Mouse (Mus musculus): ENCODE measurements around the gene Megf8.

DNA sequence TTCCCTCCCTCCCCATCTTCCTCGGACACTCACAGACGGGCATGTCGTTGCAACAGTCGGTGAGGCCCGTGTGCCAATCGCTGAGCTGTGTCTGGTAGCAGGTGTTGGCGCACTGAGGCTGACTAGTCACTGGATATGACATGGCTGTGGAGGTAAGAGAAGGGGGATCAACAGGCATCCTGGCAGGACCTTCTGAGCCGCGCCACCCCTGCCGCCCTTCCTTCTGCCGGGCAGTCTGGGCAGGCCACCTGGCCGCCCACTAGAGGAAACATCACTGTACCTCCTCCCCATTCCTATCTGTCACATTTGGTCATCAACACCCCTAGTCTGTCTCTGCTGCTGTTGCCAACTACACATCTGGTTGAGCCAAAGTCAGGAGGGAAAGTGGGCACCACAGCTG, 51.4 kb downstream of the Megf8 start:
- TF ChIP-seq CTCF (IDR thresholded peaks at IDR 0.05; ENCODE audit: borderline replicate concordance, extremely low read depth, insufficient read depth, insufficient read length) (no peak), POLR2A (IDR thresholded peaks at IDR 0.05; ENCODE audit: borderline replicate concordance, extremely low read depth, insufficient read depth, insufficient read length, poor library complexity, severe bottlenecking) (no peak)

Data from brain, embryonic 14.5 days (tissue).